Mouse (Mus musculus): ENCODE measurements around the gene Zmiz2.
"Not testable (repeated sequence)": the region's sequence is repeated elsewhere in the genome, so short reads cannot be mapped to it uniquely, and the experiment has no call there.

The Zmiz2 gene

GRCm38 (mm10) chr11:6395565-6395964 is 6.7 kb downstream of the Zmiz2 start:
- no peak for DNase-seq (ENCODE audit: low spot score in 2 of 2)

- no peak for DNase-seq (ENCODE audit: low spot score in 2 of 2)
Measured at GRCm38 (mm10) chr11:6398141-6398540, 9.3 kb downstream of the Zmiz2 start.

- peak; percentile 55 to 69 for DNase-seq (ENCODE audit: low spot score in 2 of 2)
Measured at GRCm38 (mm10) chr11:6402515-6403510, 13.9 kb downstream of the Zmiz2 start.

GRCm38 (mm10) chr11:6403830-6404405 is 15.0 kb downstream of the Zmiz2 start:
- DNase-seq (ENCODE audit: low spot score in 2 of 2), result no peak

- DNase-seq (ENCODE audit: low spot score in 2 of 2), result no peak
Measured at GRCm38 (mm10) chr11:6404699-6405566, 16.1 kb downstream of the Zmiz2 start.

GRCm38 (mm10) chr11:6405591-6406081 is 16.8 kb downstream of the Zmiz2 start:
- peak in 1 of 2 experiments; percentile 38 for DNase-seq (ENCODE audit: low spot score in 2 of 2)

- peak; percentile 67 to 77 for DNase-seq (ENCODE audit: low spot score in 2 of 2)
Measured at GRCm38 (mm10) chr11:6406251-6407161, 17.6 kb downstream of the Zmiz2 start.

- no peak for DNase-seq (ENCODE audit: low spot score in 2 of 2)
Measured at GRCm38 (mm10) chr11:6407162-6407621, 18.3 kb downstream of the Zmiz2 start.

- DNase-seq (ENCODE audit: low spot score in 2 of 2), result no peak
Measured at GRCm38 (mm10) chr11:6410050-6410602, 21.3 kb downstream of the Zmiz2 start.

- not testable (repeated sequence) for DNase-seq (ENCODE audit: low spot score in 2 of 2)
Measured at GRCm38 (mm10) chr11:6410755-6411154, 21.9 kb downstream of the Zmiz2 start.

- DNase-seq (ENCODE audit: low spot score in 2 of 2), result peak; percentile 70 to 72
Measured at GRCm38 (mm10) chr11:6411684-6412083, 22.8 kb downstream of the Zmiz2 start.

GRCm38 (mm10) chr11:6413264-6413663 is 24.4 kb downstream of the Zmiz2 start:
- no peak for DNase-seq (ENCODE audit: low spot score in 2 of 2)

- DNase-seq (ENCODE audit: low spot score in 2 of 2), result no peak
Measured at GRCm38 (mm10) chr11:6414751-6415550, 26.1 kb downstream of the Zmiz2 start, which contains the start of gene Ppia. TSS of gene Ppia (plus strand) at chr11:6415443.

GRCm38 (mm10) chr11:6415551-6416404 is 26.9 kb downstream of the Zmiz2 start:
- peak; percentile 98 to 100 for DNase-seq (ENCODE audit: low spot score in 2 of 2)

GRCm38 (mm10) chr11:6416405-6417034 is 27.6 kb downstream of the Zmiz2 start:
- DNase-seq (ENCODE audit: low spot score in 2 of 2), result peak; percentile 74 to 87

GRCm38 (mm10) chr11:6417069-6417468 is 28.2 kb downstream of the Zmiz2 start:
- DNase-seq (ENCODE audit: low spot score in 2 of 2), result no peak

- DNase-seq (ENCODE audit: low spot score in 2 of 2), result no peak
Measured at GRCm38 (mm10) chr11:6417490-6417889, 28.6 kb downstream of the Zmiz2 start.

GRCm38 (mm10) chr11:6418751-6419150 is 29.9 kb downstream of the Zmiz2 start:
- DNase-seq (ENCODE audit: low spot score in 2 of 2), result no peak
